Comparison of ENCODE assay signal across 18 mouse cellular contexts in genomic region chr1:51367587-51367986, GRCm38 (mm10).
DNase-seq lines count a peak whose midpoint lies in the region.
"Had no signal": no experiment of that assay in that cellular context is flagged by ENCODE, and none has a peak within 500 bp of the region (broad histone marks: within the 10 kb centered on the region; RNA-seq: fewer than 3 reads in every experiment).

No protein-coding gene starts in this region.

- peak; percentile 72 for DNase-seq in left cerebral cortex, postnatal 4 days
- no peak for DNase-seq in left cerebral cortex, postnatal 14 days (ENCODE audit: low spot score in 2 of 2)
- DNase-seq in cerebellum, adult 11 months, result peak; percentile 59
- DNase-seq in cerebellum, adult 9-10 months, result peak; percentile 88
- peak; percentile 68 to 71 for DNase-seq in cerebellum, postnatal 36 days
- DNase-seq in lung, postnatal 25 days (ENCODE audit: low spot score), result no peak
- DNase-seq in urinary bladder, postnatal 14 days (ENCODE audit: low spot score), result no peak
- DNase-seq in kidney, postnatal 25 days, result no peak
- DNase-seq: adrenal gland, adult 8-10 months; forebrain, postnatal 0 days; gastrocnemius, postnatal 10 days; kidney, adult 9 months; kidney, postnatal 10 days; layer of hippocampus, adult 9-11 months; lung, postnatal 4 days; retina, postnatal 1 day; right cerebral cortex, postnatal 14 days; thymus, postnatal 14 days had no signal

- intact Hi-C loops in left cerebral cortex, postnatal 4 days (cut with DNase I), result no loop called here
- intact Hi-C loops in left cerebral cortex, postnatal 14 days (cut with DNase I), result no loop called here

Comparison
In these comparisons a context has a peak if more than half of its experiments do, and no peak if none do; other contexts are left out.
1. DNase-seq: peak in left cerebral cortex, postnatal 4 days (single experiment), cerebellum, adult 11 months (single experiment), cerebellum, adult 9-10 months (single experiment) and cerebellum, postnatal 36 days (2 of 2); none in left cerebral cortex, postnatal 14 days (0 of 2), lung, postnatal 25 days (single experiment), urinary bladder, postnatal 14 days (single experiment) and kidney, postnatal 25 days (0 of 2).